Mouse (Mus musculus) embryonic fibroblast, embryonic 13.5 days (primary cell): ENCODE results near the gene Wdr74. TPM values are rescaled to one million over a fixed set of nuclear protein-coding genes. Genes with fewer than 3 reads are reported as not detected.

Experiments used
- H3K27ac ChIP-seq: 2 replicates; pipeline ENCODE4 v1.5.1; 2012; ENCODE audit warnings: low read length, control low read depth, inconsistent platforms; ENCODE audit not compliant: insufficient read depth
- H3K4me1 ChIP-seq: 2 replicates; pipeline ENCODE4 v1.6.1; 2011; ENCODE audit warnings: low read length; ENCODE audit not compliant: control insufficient read depth, insufficient read depth
- H3K4me3 ChIP-seq: 2 replicates; pipeline ENCODE4 v1.5.1; 2011; ENCODE audit warnings: mild to moderate bottlenecking, control low read depth, low read length; ENCODE audit not compliant: insufficient read depth
- CTCF ChIP-seq: IDR thresholded peaks from 2 replicates; pipeline ENCODE4 v1.5.1; 2011; ENCODE audit warnings: mild to moderate bottlenecking, control low read depth, low read length, moderate library complexity, borderline replicate concordance; ENCODE audit not compliant: insufficient read depth
- POLR2A ChIP-seq: IDR thresholded peaks from 2 replicates; pipeline ENCODE4 v1.6.1; 2011; ENCODE audit warnings: low read depth, mild to moderate bottlenecking, control low read depth, low read length, moderate library complexity
- polyA plus RNA-seq: library from polyadenylated mRNA; stranded (reverse); fragments of >200 nt; gene quantifications from 2 replicates; pipeline ENCODE4 v1.2.4, GENCODE M21; 2011; ENCODE audit warnings: low read depth; ENCODE audit not compliant: missing spikeins, insufficient read length

The Wdr74 gene
- polyA plus RNA-seq, 1 experiment: 52.3 TPM

DNA sequence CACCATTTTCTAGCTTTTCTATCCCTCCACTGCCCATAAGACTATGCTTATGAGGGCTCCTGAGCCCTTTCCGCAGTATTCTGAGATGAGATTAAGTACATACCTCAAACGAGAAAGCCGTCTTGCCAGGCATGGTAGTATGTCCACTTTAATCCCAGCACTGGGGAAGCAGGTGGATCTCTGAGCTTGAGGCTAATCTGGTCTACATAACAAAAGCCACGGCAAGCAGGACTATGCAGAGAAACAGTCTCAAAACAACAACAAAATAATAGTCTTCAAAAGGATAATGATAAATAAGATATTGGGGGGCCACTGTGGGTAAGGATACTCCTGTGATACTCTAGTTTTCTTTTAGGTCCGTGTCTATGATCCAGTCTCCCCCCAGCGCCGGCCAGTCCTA lies 3.3 kb downstream of the Wdr74 start:
- Histone ChIP-seq H3K27ac (no peak overlapping the region), H3K4me3 (no peak overlapping the region)

DNA sequence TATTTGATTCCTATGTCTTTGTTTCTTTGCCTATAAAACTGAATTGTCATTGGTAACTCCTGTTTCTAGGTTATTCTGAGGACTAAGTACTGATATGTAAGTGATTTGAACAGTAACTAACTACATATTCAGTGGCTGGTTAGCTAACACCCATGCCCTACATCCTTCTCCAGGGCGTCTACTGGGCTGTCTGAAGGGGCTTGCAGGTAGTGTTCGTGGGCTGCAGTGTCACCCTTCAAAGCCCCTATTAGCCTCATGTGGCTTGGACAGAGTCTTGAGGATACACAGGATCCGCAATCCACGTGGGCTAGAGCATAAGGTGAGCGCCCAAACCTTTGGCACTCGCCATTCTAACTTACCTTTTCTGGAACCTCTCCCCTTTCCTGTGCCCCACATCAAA lies 4.0 kb downstream of the Wdr74 start:
- H3K4me3 ChIP-seq: no peak overlapping the region
- TF ChIP-seq POLR2A: no peak
- no peak for TF ChIP-seq CTCF
- H3K4me1 ChIP-seq: peaks cover 7% of the 10 kb centered on the region; the same call in 1 of the 2 replicates

More for the DNA sequence above, 3.3 kb downstream of the Wdr74 start:
- peaks cover 7% of the 10 kb centered on the region; the same call in 1 of the 2 replicates for H3K4me1 ChIP-seq
- no peak for TF ChIP-seq CTCF

DNA sequence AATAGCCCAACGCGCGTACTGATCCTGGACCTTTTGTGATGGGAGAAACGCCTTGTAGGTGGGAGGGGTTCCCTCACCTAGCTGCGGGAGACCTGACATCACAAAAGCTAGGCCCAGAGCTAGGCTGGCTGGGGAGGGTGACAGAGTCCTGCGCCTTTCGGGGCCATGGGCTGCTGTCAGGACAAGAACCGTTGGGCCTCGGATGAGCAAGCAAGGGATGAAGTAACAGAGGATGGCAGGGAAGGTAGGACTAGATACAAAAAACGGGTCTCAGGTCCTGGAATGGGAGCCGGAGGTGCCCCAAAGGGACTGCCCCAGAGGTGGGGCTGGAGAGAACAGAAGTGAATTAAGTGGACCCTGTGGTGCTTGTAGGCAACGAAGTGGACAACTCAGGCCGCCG lies 5.0 kb downstream of the Wdr74 start, which contains the start of gene 1700092M07Rik:
Gene 1700092M07Rik (plus strand): TSS at position 116 of the 400 bp plus-strand sequence.
- peaks cover 6% of the 10 kb centered on the region; the same call in 1 of the 2 replicates for H3K4me1 ChIP-seq
- no peak for TF ChIP-seq POLR2A
- no peak for TF ChIP-seq CTCF

More for the DNA sequence above, 4.0 kb downstream of the Wdr74 start:
- H3K27ac ChIP-seq: no peak overlapping the region

DNA sequence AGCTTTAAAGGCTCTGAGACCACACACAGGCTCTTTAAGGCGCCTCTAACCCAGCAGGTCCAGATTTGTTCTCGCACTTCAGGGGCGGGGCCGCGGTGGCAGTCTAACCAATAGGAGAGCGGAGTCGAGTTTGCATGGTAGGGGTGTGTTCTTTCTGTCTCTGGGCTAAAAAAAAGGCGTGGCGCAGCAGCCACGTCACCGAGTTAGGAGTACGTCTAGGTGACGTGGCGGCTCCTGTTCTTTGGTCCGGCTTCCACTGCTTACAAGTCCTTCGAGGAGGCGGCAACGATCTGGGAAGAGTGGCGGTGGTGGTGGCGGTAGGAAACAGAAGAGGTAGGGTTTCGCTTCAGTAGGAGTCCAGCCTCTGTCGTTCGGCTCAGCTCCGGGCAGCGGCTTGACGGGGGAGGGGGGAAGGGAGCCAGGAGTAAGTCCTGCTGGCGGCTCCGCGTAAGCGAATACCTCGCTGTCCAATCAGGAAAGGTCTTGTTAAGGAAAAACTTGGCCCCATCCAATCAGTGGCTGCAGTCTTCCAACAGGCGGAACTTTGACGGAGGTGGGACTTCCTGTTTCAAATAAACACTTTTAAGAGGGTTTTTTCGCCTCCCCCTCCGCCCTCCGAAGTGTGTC lies 5.7 kb downstream of the Wdr74 start, which contains the start of gene Stx5a:
Gene Stx5a (plus strand): TSS at position 171 of the 627 bp plus-strand sequence.
- peaks cover 6% of the 10 kb centered on the region; the same call in 1 of the 2 replicates for H3K4me1 ChIP-seq
- peak within 1 kb of the TSS; percentile 91 for H3K4me3 ChIP-seq
- TF ChIP-seq POLR2A (peak; percentile 77), CTCF (no peak)
- H3K27ac ChIP-seq: peak within 1 kb of the TSS; percentile 96

More for the DNA sequence above, 5.0 kb downstream of the Wdr74 start, which contains the start of gene 1700092M07Rik:
- H3K27ac ChIP-seq: peak within 1 kb of the TSS; percentile 96
- H3K4me3 ChIP-seq: peak within 1 kb of the TSS; percentile 78

DNA sequence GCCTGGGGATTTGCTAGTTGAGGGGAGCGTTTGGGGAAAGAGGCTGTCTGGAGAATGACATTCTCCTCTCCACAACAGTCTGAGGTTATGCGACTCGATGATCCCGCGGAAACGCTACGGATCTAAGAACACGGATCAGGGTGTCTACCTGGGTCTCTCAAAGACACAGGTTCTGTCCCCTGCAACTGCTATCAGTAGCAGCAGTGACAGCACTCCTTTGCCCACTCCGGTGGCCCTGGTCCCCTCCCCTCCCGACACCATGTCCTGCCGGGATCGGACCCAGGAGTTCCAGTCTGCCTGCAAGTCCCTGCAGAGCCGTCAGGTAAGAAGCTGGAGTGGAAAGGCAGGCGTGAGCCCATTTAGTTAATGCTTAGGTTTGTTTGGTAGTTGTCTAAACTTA lies 6.5 kb downstream of the Wdr74 start:
- Histone ChIP-seq H3K27ac (peak overlapping the region; percentile 46), H3K4me1 (peaks cover 6% of the 10 kb centered on the region; the same call in 1 of the 2 replicates), H3K4me3 (peak overlapping the region; percentile 91)
- TF ChIP-seq CTCF (no peak), POLR2A (no peak)

DNA sequence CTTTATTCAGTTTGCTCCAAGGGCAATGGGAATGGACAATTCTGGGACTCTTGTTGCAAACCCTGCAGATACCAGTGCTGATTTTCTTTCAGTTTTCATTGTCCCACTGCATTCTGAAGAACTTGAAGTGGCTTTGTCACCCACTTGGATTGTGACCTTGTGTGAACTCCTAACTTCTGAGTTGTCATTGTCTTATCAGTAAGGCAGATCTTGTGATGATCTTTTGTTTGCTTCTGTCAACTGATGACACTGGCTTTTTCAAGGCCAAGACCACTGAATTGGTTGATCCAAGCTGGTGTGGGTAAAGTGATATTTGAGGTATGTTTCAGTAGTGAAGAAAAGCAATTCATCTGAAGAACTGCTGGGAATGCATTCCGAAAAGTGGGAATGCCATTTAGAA lies 9.8 kb downstream of the Wdr74 start:
- Histone ChIP-seq H3K4me1 (peaks cover 6% of the 10 kb centered on the region; the same call in 1 of the 2 replicates), H3K27ac (no peak overlapping the region), H3K4me3 (no peak overlapping the region)
- TF ChIP-seq POLR2A (no peak), CTCF (no peak)

DNA sequence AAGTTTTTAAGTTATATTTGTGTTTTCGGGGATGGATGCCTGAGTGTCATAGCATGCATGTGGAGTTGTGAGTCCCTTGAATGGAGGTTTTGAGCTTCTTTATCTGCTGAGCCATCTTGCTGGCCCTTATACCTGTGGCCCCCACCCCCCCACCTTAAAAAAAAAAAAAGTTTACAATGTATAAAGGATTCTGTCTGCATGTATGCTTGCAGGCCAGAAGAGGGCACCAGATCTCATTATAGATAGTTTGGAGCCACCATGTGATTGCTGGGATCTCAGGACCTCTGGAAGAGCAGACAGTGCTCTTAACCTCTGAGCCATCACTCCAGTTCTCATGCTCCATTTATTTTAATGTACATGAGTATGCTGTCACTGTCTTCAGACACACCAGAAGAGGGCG lies 11.7 kb downstream of the Wdr74 start:
- H3K27ac ChIP-seq: no peak overlapping the region
- peaks cover 6% of the 10 kb centered on the region; the same call in 1 of the 2 replicates for H3K4me1 ChIP-seq
- H3K4me3 ChIP-seq: no peak overlapping the region
- TF ChIP-seq POLR2A (no peak), CTCF (no peak)

DNA sequence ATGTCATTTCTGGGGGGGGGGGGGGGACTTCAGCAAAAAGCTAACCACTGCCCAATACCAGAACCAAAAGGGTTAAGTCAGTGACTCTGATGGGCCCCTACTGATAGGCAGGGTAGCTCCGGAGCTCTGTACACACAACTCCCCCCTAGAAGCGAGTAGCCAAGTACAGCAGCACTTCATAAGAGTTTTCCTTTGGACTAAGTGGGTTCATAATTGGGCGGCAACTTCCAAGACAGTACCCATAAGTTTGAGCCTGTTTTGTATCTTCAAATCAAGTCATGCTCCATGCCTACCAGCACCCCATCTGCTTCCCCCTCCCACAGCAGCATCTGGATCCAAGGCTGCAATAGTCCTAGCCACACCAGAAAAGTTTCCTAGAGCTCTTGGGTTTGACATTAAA lies 20.0 kb downstream of the Wdr74 start:
- TF ChIP-seq CTCF (no peak), POLR2A (no peak)
- no peak overlapping the region for H3K4me3 ChIP-seq
- peaks cover 9% of the 10 kb centered on the region; the same call in 1 of the 2 replicates for H3K4me1 ChIP-seq
- no peak overlapping the region for H3K27ac ChIP-seq

DNA sequence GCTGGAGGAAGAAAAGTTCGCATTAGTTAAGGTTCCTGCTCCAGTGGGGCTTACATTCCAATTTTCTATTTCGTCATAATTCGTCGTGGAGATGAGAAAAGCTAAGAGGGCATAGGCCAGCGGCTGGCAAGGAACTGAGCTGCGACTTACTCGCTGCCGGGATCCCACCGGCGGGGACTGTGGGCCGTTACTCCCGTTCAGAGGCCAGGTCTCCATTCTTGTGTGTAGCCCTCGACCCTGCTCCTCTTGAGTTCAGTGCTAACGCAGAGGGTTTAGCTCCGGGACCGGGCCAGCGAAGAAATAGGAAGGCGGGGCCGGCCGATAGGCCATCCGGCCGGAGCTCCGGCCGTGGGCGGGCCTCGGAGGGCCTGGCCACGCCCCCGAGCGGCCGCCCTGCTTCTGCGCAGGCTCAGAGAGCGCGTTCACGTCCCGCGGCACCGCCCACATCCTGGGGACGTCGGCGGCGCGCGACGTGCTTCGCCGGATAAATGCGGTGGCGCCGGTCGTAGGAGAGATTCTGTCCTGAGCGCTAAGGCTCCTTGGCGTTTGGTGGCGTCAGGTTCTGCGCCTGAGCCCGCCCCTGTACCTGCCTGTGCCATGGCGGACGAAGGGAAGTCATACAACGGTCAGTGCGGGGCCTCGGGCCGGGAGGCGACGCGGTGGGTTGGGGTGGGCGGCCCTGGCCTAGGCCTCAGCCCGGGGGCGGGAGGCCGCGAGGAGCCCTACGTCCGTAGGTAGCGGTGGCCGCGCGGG lies 21.2 kb downstream of the Wdr74 start, which contains the start of gene Nxf1:
Gene Nxf1 (plus strand): TSS at position 439 of the 753 bp plus-strand sequence.
- Histone ChIP-seq H3K4me3 (peak within 1 kb of the TSS; percentile 99), H3K27ac (peak within 1 kb of the TSS; percentile 87), H3K4me1 (peaks cover 9% of the 10 kb centered on the region; the same call in 1 of the 2 replicates)
- TF ChIP-seq POLR2A: peak; percentile 94
- no peak for TF ChIP-seq CTCF
